Mouse (Mus musculus): ENCODE measurements around the gene Tnks1bp1. TPM values are rescaled to one million over a fixed set of nuclear protein-coding genes. Genes with fewer than 3 reads are reported as not detected.

The Tnks1bp1 gene
- total and polyA plus RNA-seq, 2 experiments from 2014 or later: 22.8 to 77.0 TPM

GRCm38 (mm10) chr2:85050746-85051145 is 2.9 kb downstream of the Tnks1bp1 start:
- Histone ChIP-seq H3K4me3 (ENCODE audit: low read depth, low read length) (peak overlapping the region; percentile 16; the same call in 1 of the 2 replicates), H3K4me1 (ENCODE audit: insufficient read depth) (peaks cover 30% of the 10 kb centered on the region), H3K27ac (ENCODE audit: low read depth, low read length) (peak overlapping the region; percentile 21; the same call in 1 of the 2 replicates), H3K4me2 (ENCODE audit: low read depth) (peak overlapping the region; percentile 54), H3K9me3 (ENCODE audit: low read length) (no peaks in the 10 kb centered on the region), H3K27me3 (ENCODE audit: insufficient read depth, low read length) (no peaks in the 10 kb centered on the region), H3K9ac (0 out of 2 replicates have a peak overlapping the region, but pooled peaks have one; percentile 22), H3K36me3 (ENCODE audit: insufficient read depth) (peaks cover 51% of the 10 kb centered on the region)
- DNase-seq (no peak), ATAC-seq (no peak)
- 49% methylated on average over 9 of the region's 9 CpGs for whole genome bisulfite sequencing
- no peak for TF ChIP-seq CTCF (IDR thresholded peaks at IDR 0.05; ENCODE audit: low read depth)

- Histone ChIP-seq H3K27me3 (ENCODE audit: insufficient read depth, low read length) (no peaks in the 10 kb centered on the region), H3K36me3 (ENCODE audit: insufficient read depth) (peaks cover 60% of the 10 kb centered on the region), H3K4me2 (ENCODE audit: low read depth) (no peak overlapping the region), H3K27ac (ENCODE audit: low read depth, low read length) (no peak overlapping the region), H3K9me3 (ENCODE audit: low read length) (no peaks in the 10 kb centered on the region), H3K4me1 (ENCODE audit: insufficient read depth) (peaks cover 23% of the 10 kb centered on the region), H3K4me3 (ENCODE audit: low read depth, low read length) (no peak overlapping the region), H3K9ac (no peak overlapping the region)
- no peak for TF ChIP-seq CTCF (IDR thresholded peaks at IDR 0.05; ENCODE audit: low read depth)
- WGBS: 89% methylated on average over 5 of the region's 5 CpGs
- DNase-seq (no peak), ATAC-seq (no peak)
Observed at GRCm38 (mm10) chr2:85053192-85053816, 5.5 kb downstream of the Tnks1bp1 start.

GRCm38 (mm10) chr2:85056711-85057110 is 8.9 kb downstream of the Tnks1bp1 start:
- peaks cover 72% of the 10 kb centered on the region for H3K36me3 ChIP-seq (ENCODE audit: insufficient read depth)
- H3K4me2 ChIP-seq (ENCODE audit: low read depth): no peak overlapping the region
- no peak for DNase-seq
- no peak overlapping the region for H3K27ac ChIP-seq (ENCODE audit: low read depth, low read length)
- H3K4me3 ChIP-seq (ENCODE audit: low read depth, low read length): no peak overlapping the region
- ATAC-seq: no peak
- no peak overlapping the region for H3K9ac ChIP-seq
- H3K4me1 ChIP-seq (ENCODE audit: insufficient read depth): no peaks in the 10 kb centered on the region
- H3K9me3 ChIP-seq (ENCODE audit: low read length): no peaks in the 10 kb centered on the region
- no peaks in the 10 kb centered on the region for H3K27me3 ChIP-seq (ENCODE audit: insufficient read depth, low read length)
- TF ChIP-seq CTCF (IDR thresholded peaks at IDR 0.05; ENCODE audit: low read depth): no peak
- 88% methylated on average over 5 of the region's 5 CpGs for WGBS

GRCm38 (mm10) chr2:85059677-85060076 is 11.9 kb downstream of the Tnks1bp1 start:
- no peak; the same call in 1 of the 2 replicates for TF ChIP-seq CTCF (IDR thresholded peaks at IDR 0.05; ENCODE audit: low read depth)
- Histone ChIP-seq H3K27me3 (ENCODE audit: insufficient read depth, low read length) (no peaks in the 10 kb centered on the region), H3K9ac (no peak overlapping the region), H3K27ac (ENCODE audit: low read depth, low read length) (no peak overlapping the region), H3K4me2 (ENCODE audit: low read depth) (no peak overlapping the region), H3K36me3 (ENCODE audit: insufficient read depth) (peaks cover 72% of the 10 kb centered on the region), H3K4me3 (ENCODE audit: low read depth, low read length) (no peak overlapping the region), H3K9me3 (ENCODE audit: low read length) (no peaks in the 10 kb centered on the region), H3K4me1 (ENCODE audit: insufficient read depth) (no peaks in the 10 kb centered on the region)
- WGBS: 92% methylated on average over 6 of the region's 6 CpGs
- DNase-seq (no peak), ATAC-seq (no peak)

- no peak overlapping the region for H3K4me3 ChIP-seq (ENCODE audit: low read depth, low read length)
- H3K4me2 ChIP-seq (ENCODE audit: low read depth): 0 out of 2 replicates have a peak overlapping the region, but pooled peaks have one; percentile 21
- no peak overlapping the region for H3K9ac ChIP-seq
- no peaks in the 10 kb centered on the region for H3K27me3 ChIP-seq (ENCODE audit: insufficient read depth, low read length)
- DNase-seq (no peak), ATAC-seq (0 out of 2 replicates have a peak, but pooled peaks have one; percentile 23)
- H3K4me1 ChIP-seq (ENCODE audit: insufficient read depth): no peaks in the 10 kb centered on the region
- no peak for TF ChIP-seq CTCF (IDR thresholded peaks at IDR 0.05; ENCODE audit: low read depth)
- 18% methylated on average over 11 of the region's 11 CpGs for WGBS
- no peaks in the 10 kb centered on the region for H3K9me3 ChIP-seq (ENCODE audit: low read length)
- peaks cover 67% of the 10 kb centered on the region for H3K36me3 ChIP-seq (ENCODE audit: insufficient read depth)
- no peak overlapping the region for H3K27ac ChIP-seq (ENCODE audit: low read depth, low read length)
Observed at GRCm38 (mm10) chr2:85060591-85061060, 12.8 kb downstream of the Tnks1bp1 start.

- no peaks in the 10 kb centered on the region for H3K4me1 ChIP-seq (ENCODE audit: insufficient read depth)
- ATAC-seq: no peak
- H3K4me2 ChIP-seq (ENCODE audit: low read depth): 0 out of 2 replicates have a peak overlapping the region, but pooled peaks have one; percentile 21
Observed at GRCm38 (mm10) chr2:85061107-85061541, 13.3 kb downstream of the Tnks1bp1 start.

GRCm38 (mm10) chr2:85065141-85065875 is 17.5 kb downstream of the Tnks1bp1 start:
- H3K27ac ChIP-seq (ENCODE audit: low read depth, low read length): no peak overlapping the region
- no peak overlapping the region for H3K4me2 ChIP-seq (ENCODE audit: low read depth)
- DNase-seq (no peak), ATAC-seq (no peak)
- H3K27me3 ChIP-seq (ENCODE audit: insufficient read depth, low read length): no peaks in the 10 kb centered on the region
- peaks cover 33% of the 10 kb centered on the region for H3K36me3 ChIP-seq (ENCODE audit: insufficient read depth)
- H3K4me3 ChIP-seq (ENCODE audit: low read depth, low read length): no peak overlapping the region
- no peak for TF ChIP-seq CTCF (IDR thresholded peaks at IDR 0.05; ENCODE audit: low read depth)
- 90% methylated on average over 12 of the region's 12 CpGs for WGBS
- no peak overlapping the region for H3K9ac ChIP-seq
- H3K9me3 ChIP-seq (ENCODE audit: low read length): no peaks in the 10 kb centered on the region
- no peaks in the 10 kb centered on the region for H3K4me1 ChIP-seq (ENCODE audit: insufficient read depth)

More at GRCm38 (mm10) chr2:85061107-85061541, 13.3 kb downstream of the Tnks1bp1 start:
- Histone ChIP-seq H3K27ac (ENCODE audit: low read depth, low read length) (no peak overlapping the region), H3K9me3 (ENCODE audit: low read length) (no peaks in the 10 kb centered on the region), H3K9ac (no peak overlapping the region), H3K27me3 (ENCODE audit: insufficient read depth, low read length) (no peaks in the 10 kb centered on the region), H3K36me3 (ENCODE audit: insufficient read depth) (peaks cover 63% of the 10 kb centered on the region), H3K4me3 (ENCODE audit: low read depth, low read length) (no peak overlapping the region)
- 33% methylated on average over 10 of the region's 10 CpGs for WGBS
- DNase-seq: no peak
- no peak for TF ChIP-seq CTCF (IDR thresholded peaks at IDR 0.05; ENCODE audit: low read depth)
